Mouse (Mus musculus): ENCODE results near the gene Ssh1.

Gene Ssh1

GRCm38 (mm10) chr5:113993031-113993486 lies 635 bp downstream of the Ssh1 start:
- peak in 1 of 2 experiments; percentile 21 for DNase-seq (ENCODE audit: low spot score in 2 of 2)

DNA sequence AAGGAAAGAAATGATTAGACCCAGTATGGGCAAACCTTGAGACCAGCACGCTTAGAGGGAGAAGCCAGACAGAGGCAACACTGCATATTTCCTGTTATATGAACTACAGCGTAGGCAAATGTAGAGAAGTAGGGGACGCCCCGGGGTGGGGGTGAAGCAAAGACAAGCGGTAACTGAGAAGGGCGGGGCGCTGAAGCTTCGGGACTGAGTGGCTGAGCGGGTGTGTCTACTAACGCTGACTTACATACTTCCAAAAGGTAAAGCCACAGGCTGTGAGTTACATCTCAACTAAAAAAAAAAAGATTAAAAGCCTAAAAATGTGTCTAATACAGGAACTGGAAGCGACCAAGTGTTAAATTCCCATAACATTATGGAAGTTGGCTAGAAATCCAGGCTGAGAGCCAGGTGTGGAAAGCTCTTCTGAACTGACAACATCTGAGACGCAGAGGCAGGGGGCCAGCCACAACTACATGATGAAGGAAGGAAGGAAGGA lies 1.3 kb downstream of the Ssh1 start:
- DNase-seq (ENCODE audit: low spot score in 2 of 2) = no peak

- DNase-seq (ENCODE audit: low spot score in 2 of 2) = no peak
Measured at GRCm38 (mm10) chr5:113991141-113991540, 2.6 kb downstream of the Ssh1 start.

GRCm38 (mm10) chr5:113990593-113990992 lies 3.1 kb downstream of the Ssh1 start:
- DNase-seq (ENCODE audit: low spot score in 2 of 2) = no peak

- DNase-seq (ENCODE audit: low spot score in 2 of 2) = no peak
Measured at GRCm38 (mm10) chr5:113989437-113990024, 4.2 kb downstream of the Ssh1 start.

- no peak for DNase-seq (ENCODE audit: low spot score in 2 of 2)
Measured at GRCm38 (mm10) chr5:113986182-113986961, 7.3 kb downstream of the Ssh1 start.

DNA sequence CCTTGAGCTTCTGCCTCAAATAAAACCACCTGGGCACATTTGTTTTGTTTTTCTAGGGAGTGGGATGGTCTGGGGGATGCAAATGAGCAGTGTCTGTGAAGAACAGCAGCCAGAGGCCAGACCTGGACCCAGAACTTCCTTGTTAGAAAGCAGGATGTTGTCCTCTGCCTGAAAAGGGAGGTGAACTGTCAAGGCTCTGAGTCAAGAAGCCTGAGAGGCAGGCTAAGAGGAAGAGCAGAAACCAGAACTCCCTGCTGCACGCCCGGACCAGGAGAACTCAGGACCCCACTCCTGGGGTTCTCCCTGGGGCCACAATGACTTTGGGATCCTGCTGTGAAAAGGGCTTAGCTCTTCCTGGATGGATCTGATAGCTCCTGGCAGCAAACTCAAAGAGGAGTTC lies 8.0 kb downstream of the Ssh1 start:
- DNase-seq (ENCODE audit: low spot score in 2 of 2) = no peak

- DNase-seq (ENCODE audit: low spot score in 2 of 2) = no peak
Measured at GRCm38 (mm10) chr5:113984025-113984740, 9.5 kb downstream of the Ssh1 start.

- DNase-seq (ENCODE audit: low spot score in 2 of 2) = no peak
Measured at GRCm38 (mm10) chr5:113983541-113983940, 10.2 kb downstream of the Ssh1 start.

- no peak for DNase-seq (ENCODE audit: low spot score in 2 of 2)
Measured at GRCm38 (mm10) chr5:113981843-113982242, 11.9 kb downstream of the Ssh1 start.

- DNase-seq (ENCODE audit: low spot score in 2 of 2) = no peak
Measured at GRCm38 (mm10) chr5:113981171-113981570, 12.5 kb downstream of the Ssh1 start.

DNA sequence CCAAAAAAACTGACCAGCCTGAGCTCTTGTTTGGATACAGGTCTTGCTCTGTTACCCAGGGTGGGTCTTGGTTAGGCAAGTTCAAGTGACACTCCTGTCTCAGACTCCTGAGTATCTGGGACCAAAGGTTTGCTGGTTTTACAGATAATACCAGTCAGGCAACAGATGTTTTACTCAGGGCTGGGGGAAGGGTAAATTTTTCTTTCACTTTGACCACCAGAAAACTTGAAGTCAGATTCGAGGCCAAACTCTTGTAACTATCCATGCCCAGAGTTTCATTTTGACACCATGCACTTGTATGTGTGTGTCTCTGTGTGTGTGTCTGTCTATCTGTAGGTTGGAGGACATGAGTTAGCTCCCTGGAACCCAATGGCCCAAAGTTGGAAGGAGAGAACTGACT lies 13.2 kb downstream of the Ssh1 start:
- no peak for DNase-seq (ENCODE audit: low spot score in 2 of 2)

- DNase-seq (ENCODE audit: low spot score in 2 of 2) = no peak
Measured at GRCm38 (mm10) chr5:113977309-113977708, 16.4 kb downstream of the Ssh1 start.

DNA sequence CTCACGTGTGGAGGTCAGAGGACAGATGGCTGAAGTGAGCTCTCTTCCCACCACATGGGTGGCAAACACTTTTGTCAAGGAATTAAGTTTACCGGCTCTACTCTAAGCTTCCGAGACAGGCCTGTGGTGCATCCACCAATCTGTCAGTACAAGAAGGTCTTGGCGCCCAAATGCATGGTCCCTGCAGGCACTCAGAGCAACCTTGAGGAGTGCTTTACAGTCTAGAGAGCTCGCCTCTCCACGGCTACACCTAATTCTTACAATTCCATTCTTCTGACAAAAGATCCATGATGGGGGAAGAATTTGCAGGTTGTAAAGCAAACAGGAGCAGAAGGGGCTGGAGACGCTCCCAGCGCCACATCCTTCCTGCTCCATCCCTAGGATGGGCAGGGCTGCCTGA lies 17.1 kb downstream of the Ssh1 start:
- DNase-seq (ENCODE audit: low spot score in 2 of 2) = no peak

GRCm38 (mm10) chr5:113975538-113976215 lies 18.0 kb downstream of the Ssh1 start:
- DNase-seq (ENCODE audit: low spot score in 2 of 2) = peak in 1 of 2 experiments; percentile 33

DNA sequence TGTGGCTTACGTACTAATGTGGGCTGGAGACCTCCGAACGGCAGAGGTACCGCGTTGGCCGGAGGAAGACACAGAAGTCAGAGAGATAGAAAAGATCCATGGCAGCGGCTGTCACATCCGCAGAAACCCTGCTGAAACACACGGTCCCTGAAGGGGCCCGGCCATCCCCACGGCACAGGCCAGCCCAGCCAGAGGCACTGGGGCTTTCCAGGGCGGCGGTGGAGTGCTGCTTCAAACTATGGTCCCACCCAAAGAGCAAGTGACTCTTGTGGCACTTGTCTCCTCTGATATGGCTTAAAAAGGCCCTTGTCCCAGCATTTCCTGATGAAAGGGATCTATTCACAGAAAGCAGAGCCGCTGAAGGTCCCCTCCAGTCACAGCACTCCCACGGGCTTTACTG lies 19.1 kb downstream of the Ssh1 start:
- DNase-seq (ENCODE audit: low spot score in 2 of 2) = no peak

DNA sequence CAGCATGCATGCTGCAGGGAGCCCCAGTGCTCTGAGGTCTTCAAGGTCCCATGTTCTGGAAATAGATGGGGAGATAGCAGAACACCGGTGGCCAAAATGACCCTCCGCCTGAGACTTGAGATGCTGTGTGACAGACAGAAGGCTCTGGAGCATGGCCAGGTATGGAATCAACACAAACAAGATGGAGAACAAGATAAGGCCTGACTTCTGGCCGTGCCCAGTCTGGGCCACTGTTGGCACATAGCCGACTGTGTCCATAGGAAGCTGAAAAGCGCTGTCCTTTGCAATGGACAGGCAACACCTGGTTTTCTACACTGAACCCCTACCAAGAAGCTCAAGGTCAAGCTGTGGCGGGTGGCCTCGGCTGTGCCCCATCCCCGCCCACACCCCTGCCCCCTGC lies 19.9 kb downstream of the Ssh1 start:
- no peak for DNase-seq (ENCODE audit: low spot score in 2 of 2)

DNA sequence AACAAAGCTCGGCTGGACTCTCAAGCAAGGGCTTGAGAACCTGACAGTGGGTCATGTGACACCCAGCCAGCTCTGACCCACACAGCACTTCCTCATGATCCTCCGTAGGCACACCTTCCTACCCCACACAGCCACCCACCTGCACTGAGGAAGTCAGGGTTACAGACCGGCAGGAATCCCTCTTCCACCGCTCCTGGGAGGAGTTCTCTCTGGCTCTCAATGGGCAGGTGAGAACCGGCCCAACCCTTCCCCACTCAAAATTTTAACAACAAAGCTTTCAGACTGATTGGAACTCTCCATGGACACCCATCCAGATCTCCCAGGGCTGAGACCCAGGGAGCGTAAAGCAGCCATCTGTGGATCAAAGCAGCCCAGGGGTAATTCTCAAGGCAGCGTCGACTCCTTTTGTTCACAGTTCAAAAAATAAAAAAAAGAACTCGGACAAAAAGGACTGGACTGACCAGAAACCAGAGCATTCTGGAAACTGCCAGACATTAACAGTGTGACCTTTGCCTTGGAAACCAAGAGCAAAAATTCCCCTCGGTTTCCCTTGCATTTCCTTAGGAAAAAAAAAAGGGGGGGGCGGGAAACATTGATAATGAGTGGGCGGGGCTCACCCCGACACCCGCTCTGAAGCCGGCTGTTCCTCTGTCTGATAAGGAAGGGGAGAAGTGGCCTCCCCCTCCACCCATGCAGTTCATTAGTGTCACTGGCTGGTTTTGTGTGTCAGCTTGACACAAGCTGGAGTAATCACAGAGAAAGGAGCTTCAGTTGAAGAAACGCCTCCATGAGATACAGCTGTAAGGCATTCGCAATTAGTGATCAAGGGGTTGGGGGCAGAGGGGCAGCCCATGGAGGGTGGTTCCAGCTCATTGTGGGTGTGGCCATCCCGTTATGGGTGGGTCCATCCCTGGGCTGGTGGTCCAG lies 20.8 kb downstream of the Ssh1 start:
- no peak for DNase-seq (ENCODE audit: low spot score in 2 of 2)

GRCm38 (mm10) chr5:113971434-113971960 lies 22.2 kb downstream of the Ssh1 start:
- DNase-seq (ENCODE audit: low spot score in 2 of 2) = no peak

DNA sequence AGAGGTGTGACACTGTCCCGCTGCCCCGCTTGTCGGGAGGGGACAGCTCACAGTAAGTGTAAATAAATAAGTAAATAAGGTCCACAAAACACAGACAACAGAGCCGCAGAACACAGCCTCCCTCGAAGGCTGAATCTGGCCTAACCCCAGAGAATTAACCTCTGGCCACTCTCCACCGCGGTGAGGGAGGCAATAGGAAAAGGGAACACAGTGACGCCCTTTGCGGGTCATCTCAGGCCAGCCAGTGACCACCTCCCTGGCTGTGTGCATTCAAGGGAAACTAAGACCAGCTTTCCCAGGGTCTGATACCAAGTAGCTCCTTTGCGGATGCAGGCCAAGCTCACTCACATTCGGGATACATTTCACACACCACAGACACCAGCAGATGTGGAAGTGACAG lies 25.3 kb downstream of the Ssh1 start:
- no peak for DNase-seq (ENCODE audit: low spot score in 2 of 2)

All from left cerebral cortex, adult 9 months (tissue).